Mouse (Mus musculus) heart, adult 9 months (tissue): Measurements from ENCODE around the gene Snd1.

Experiments used
- DNase-seq, 2 experiments: peaks; one replicate each; pipeline ENCODE4 v3.0.0; 2022; ENCODE audit warnings: low spot score in 2 of 2

Gene Snd1

DNA sequence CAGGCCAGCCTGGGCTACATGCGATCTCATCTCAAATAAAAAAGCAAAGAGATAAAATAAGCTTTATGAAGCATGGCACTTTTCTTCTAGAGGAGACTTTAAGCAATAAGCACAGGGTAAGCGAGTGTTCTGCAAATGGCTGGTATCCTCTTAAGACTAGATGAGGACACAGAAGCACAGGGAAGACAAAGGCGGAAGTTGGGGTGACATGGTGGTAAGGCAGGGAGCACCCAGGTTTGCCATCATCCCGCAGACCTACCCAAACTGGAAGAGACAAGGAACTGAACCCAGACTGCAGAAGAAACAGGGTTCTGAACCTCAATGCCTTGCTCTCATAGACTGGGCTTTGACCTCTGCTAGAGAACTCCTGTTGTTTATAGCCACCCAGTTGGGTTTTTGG lies 119.8 kb downstream of the Snd1 start:
- no peak for DNase-seq

GRCm38 (mm10) chr6:28595231-28595630 lies 120.3 kb downstream of the Snd1 start:
- DNase-seq = no peak

DNA sequence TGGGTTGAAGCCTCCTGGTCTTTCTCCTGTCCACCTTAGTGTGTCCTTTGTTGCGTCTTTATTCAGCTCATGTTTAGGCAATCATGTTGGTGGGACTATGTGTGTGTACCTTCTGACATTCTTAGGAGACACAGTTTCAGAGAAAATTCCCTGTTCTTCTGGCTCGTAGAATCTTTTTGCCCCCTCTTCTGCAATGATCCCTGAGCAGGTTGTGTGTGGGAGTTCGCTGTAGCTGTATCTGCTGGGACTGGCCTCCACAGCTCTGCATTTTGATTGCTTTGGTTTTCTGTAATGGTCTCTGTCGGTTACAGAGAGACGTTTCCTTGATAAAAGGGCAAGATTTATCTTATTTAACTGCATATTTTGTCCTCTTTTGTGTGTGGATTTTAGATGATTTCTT lies 122.3 kb downstream of the Snd1 start:
- no peak for DNase-seq

- no peak for DNase-seq
Measured at GRCm38 (mm10) chr6:28599120-28599519, 124.2 kb downstream of the Snd1 start.

GRCm38 (mm10) chr6:28600404-28600803 lies 125.5 kb downstream of the Snd1 start:
- DNase-seq = no peak

- DNase-seq = no peak
Measured at GRCm38 (mm10) chr6:28603401-28603800, 128.5 kb downstream of the Snd1 start.

- DNase-seq = no peak
Measured at GRCm38 (mm10) chr6:28603823-28604222, 128.9 kb downstream of the Snd1 start.

- no peak for DNase-seq
Measured at GRCm38 (mm10) chr6:28609291-28609690, 134.4 kb downstream of the Snd1 start.

- DNase-seq = no peak
Measured at GRCm38 (mm10) chr6:28610127-28610526, 135.2 kb downstream of the Snd1 start.

DNA sequence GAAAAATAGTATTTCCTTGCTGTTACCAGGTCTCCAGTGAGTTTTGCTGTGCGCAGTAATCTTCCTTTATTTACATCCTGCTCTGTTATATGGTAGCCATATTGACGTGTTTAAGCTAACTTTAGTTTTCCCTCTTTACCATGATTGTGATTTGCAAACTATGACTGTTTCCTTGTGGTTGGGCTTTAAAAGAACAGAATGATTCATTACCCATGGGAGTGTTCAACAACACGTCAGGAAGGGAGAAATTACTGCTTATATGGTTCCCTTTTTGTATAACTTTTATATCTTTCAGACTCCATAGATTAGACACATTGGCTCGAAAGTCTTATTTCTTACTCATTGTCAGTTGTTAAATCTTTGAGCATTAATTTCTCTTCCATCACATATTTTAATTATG lies 138.5 kb downstream of the Snd1 start:
- DNase-seq = no peak

- peak in 1 of 2 experiments; percentile 19 for DNase-seq
Measured at GRCm38 (mm10) chr6:28614856-28615255, 139.9 kb downstream of the Snd1 start.

GRCm38 (mm10) chr6:28615408-28615807 lies 140.5 kb downstream of the Snd1 start:
- no peak for DNase-seq

GRCm38 (mm10) chr6:28615966-28616365 lies 141.0 kb downstream of the Snd1 start:
- DNase-seq = no peak

DNA sequence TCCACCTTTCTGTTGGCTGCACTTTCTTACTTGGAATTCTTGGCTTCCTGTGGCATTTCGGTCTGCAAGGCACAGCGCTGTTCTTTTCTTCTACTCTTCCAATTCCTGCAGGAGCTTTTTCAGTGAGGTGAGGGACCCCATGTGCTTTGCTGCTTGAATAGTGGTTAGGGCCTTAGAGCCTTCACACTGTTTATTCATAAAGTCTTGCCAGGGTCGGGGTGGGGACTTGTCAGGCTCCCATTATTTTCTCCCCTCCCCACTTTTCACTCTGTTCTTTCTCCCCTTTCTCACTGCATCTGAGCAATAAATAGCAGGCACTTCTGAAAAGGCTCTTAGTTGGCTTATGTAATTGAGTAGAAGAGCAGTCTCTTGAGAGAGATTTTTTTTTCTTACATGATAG lies 143.4 kb downstream of the Snd1 start:
- DNase-seq = no peak

GRCm38 (mm10) chr6:28618751-28619153 lies 143.8 kb downstream of the Snd1 start:
- peak; percentile 36 to 78 for DNase-seq

DNA sequence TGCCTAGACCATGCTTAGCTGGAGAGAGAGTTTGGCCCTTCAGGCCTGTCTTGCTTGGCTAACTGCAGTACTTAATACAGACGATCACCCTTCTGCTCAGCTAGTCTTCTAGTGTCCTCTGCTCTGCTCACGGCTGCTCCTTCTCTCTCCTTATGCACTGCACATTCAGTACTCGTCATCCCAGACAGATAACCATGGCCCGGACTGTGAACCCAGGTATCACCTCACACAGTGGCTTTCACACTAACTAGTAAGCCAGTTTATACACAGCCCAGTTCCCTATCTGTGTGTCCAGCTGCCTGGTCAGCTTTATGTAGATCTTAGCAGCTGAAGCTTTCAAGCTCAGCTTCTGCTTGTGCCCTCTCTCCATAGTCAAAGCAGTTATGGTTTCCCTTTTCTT lies 146.5 kb downstream of the Snd1 start:
- no peak for DNase-seq

DNA sequence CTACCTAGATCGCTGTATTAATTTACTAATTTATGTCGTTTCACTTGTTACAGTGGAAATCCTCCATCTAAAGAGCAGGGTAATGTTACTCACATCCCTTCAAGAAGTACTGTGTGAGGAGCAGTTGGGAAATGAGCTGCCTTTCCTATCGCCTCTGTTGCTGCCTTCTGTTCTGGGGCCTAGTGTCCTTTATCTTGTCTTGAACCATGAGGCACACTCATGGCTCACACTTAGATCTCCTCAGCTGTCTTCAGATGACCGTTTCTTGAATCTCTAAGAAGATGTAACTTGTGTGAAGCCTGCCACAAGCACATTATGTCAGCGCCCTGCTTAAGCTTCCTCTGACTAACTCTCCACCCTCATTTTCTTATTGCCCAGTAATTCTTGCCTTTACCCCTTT lies 147.0 kb downstream of the Snd1 start:
- DNase-seq = no peak

DNA sequence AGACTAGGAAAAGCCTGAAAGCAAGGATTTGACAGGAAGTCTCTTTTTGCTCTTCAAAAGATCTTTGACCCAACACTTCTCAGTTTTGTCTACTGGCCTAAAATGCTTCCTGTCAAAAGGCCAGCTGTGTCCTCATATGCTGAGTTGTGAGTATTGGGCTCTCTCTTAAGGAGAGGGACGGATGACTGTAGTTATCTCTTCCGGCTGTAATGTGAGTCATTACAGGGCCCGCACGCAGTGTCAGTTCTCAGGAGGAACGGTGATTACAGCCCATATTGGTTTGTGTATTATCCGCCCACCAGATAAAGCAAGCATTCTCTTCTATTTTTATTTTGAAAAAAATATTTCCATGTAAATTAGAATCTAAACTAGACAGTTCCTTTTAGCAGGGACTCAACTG lies 147.6 kb downstream of the Snd1 start:
- peak; percentile 63 to 64 for DNase-seq

GRCm38 (mm10) chr6:28622963-28623362 lies 148.0 kb downstream of the Snd1 start:
- no peak for DNase-seq

- no peak for DNase-seq
Measured at GRCm38 (mm10) chr6:28628408-28628807, 153.5 kb downstream of the Snd1 start.

- no peak for DNase-seq
Measured at GRCm38 (mm10) chr6:28629866-28630265, 154.9 kb downstream of the Snd1 start.

GRCm38 (mm10) chr6:28630926-28631325 lies 156.0 kb downstream of the Snd1 start:
- no peak for DNase-seq

GRCm38 (mm10) chr6:28633120-28633519 lies 158.2 kb downstream of the Snd1 start:
- no peak for DNase-seq

GRCm38 (mm10) chr6:28633656-28634055 lies 158.7 kb downstream of the Snd1 start:
- DNase-seq = no peak

- DNase-seq = no peak
Measured at GRCm38 (mm10) chr6:28635092-28635491, 160.2 kb downstream of the Snd1 start.
